Comparison of ENCODE assay signal across 9 mouse cellular contexts in genomic region chr6:72748421-72748820, GRCm38 (mm10). TPM values are rescaled to one million over a fixed set of nuclear protein-coding genes. Genes with fewer than 3 reads are reported as not detected.
DNase-seq lines count a peak whose midpoint lies in the region; ATAC-seq lines count a peak whose summit lies in the region.
"Had no signal": no experiment of that assay in that cellular context is flagged by ENCODE, and none has a peak within 500 bp of the region (broad histone marks: within the 10 kb centered on the region; RNA-seq: fewer than 3 reads in every experiment).

No protein-coding gene starts in this region.

- DNase-seq in forebrain, embryonic 10.5 days (ENCODE audit: extremely low spot score, low spot score): no peak
- no peak for DNase-seq in forebrain, embryonic 11.5 days (ENCODE audit: low spot score)
- DNase-seq in kidney, adult 11 months: no peak
- DNase-seq in adipocyte (ENCODE audit: low spot score): peak; percentile 40
- DNase-seq in testis, postnatal 10 days (ENCODE audit: low spot score): no peak
- DNase-seq in ovary, postnatal 36 days (ENCODE audit: low spot score): no peak
- DNase-seq: gastrocnemius, postnatal 25 days had no signal

- H3K36me3 ChIP-seq in forebrain, embryonic 10.5 days (replicated peaks): peaks cover 14% of the 10 kb centered on the region
- no peaks in the 10 kb centered on the region for H3K36me3 ChIP-seq in forebrain, embryonic 11.5 days (ENCODE audit: control insufficient read depth, insufficient read depth, low read length)
- H3K36me3 ChIP-seq in kidney, embryonic 16.5 days (ENCODE audit: insufficient read depth, low read length): no peaks in the 10 kb centered on the region
- H3K36me3 ChIP-seq in limb, embryonic 12.5 days: peaks cover 9% of the 10 kb centered on the region

- peaks cover 74% of the 10 kb centered on the region for H3K4me1 ChIP-seq in forebrain, embryonic 10.5 days
- H3K4me1 ChIP-seq in forebrain, embryonic 11.5 days (replicated peaks; ENCODE audit: control insufficient read depth, insufficient read depth, low read length): peaks cover 10% of the 10 kb centered on the region
- H3K4me1 ChIP-seq in kidney, embryonic 16.5 days (ENCODE audit: insufficient read depth, low read length): peaks cover 80% of the 10 kb centered on the region
- peaks cover 82% of the 10 kb centered on the region for H3K4me1 ChIP-seq in limb, embryonic 12.5 days (replicated peaks)

- H3K27me3 ChIP-seq in forebrain, embryonic 10.5 days (ENCODE audit: poor library complexity, severe bottlenecking): no peaks in the 10 kb centered on the region
- H3K27me3 ChIP-seq in forebrain, embryonic 11.5 days (ENCODE audit: control insufficient read depth, insufficient read depth, low read length): no peaks in the 10 kb centered on the region
- no peaks in the 10 kb centered on the region for H3K27me3 ChIP-seq in kidney, embryonic 16.5 days (ENCODE audit: insufficient read depth, low read length)
- no peaks in the 10 kb centered on the region for H3K27me3 ChIP-seq in limb, embryonic 12.5 days

- H3K4me2 ChIP-seq in forebrain, embryonic 11.5 days (ENCODE audit: low read depth, low read length, severe bottlenecking): no peak overlapping the region
- peak overlapping the region; percentile 27 for H3K4me2 ChIP-seq in kidney, embryonic 16.5 days (replicated peaks; ENCODE audit: low read depth, low read length)
- H3K4me2 ChIP-seq in limb, embryonic 12.5 days: peak overlapping the region; percentile 28

- peak overlapping the region; percentile 79 for H3K27ac ChIP-seq in forebrain, embryonic 10.5 days
- H3K27ac ChIP-seq in forebrain, embryonic 11.5 days (ENCODE audit: low read depth, low read length): no peak overlapping the region
- H3K27ac ChIP-seq in kidney, embryonic 16.5 days (ENCODE audit: low read length): peak overlapping the region; percentile 81
- peak overlapping the region; percentile 73 for H3K27ac ChIP-seq in limb, embryonic 12.5 days

- H3K9ac ChIP-seq in forebrain, embryonic 11.5 days (ENCODE audit: low read length): no peak overlapping the region
- H3K9ac ChIP-seq in kidney, embryonic 16.5 days (replicated peaks; ENCODE audit: low read length): peak overlapping the region; percentile 3; the same call in 1 of the 2 replicates
- no peak overlapping the region for H3K9ac ChIP-seq in limb, embryonic 12.5 days (replicated peaks)

- no peak overlapping the region for H3K4me3 ChIP-seq in forebrain, embryonic 10.5 days
- no peak overlapping the region for H3K4me3 ChIP-seq in forebrain, embryonic 11.5 days (ENCODE audit: low read depth, low read length)
- H3K4me3 ChIP-seq in kidney, embryonic 16.5 days (ENCODE audit: low read length): no peak overlapping the region
- no peak overlapping the region for H3K4me3 ChIP-seq in limb, embryonic 12.5 days (replicated peaks)

- 6% methylated on average over 2 of the region's 2 CpGs for WGBS in forebrain, embryonic 10.5 days
- WGBS in forebrain, embryonic 11.5 days: 6% methylated on average over 2 of the region's 2 CpGs
- WGBS in kidney, embryonic 16.5 days: 0% methylated on average over 2 of the region's 2 CpGs
- 3% methylated on average over 2 of the region's 2 CpGs for WGBS in limb, embryonic 12.5 days

- no peak for ATAC-seq in forebrain, embryonic 11.5 days (replicated peaks; ENCODE audit: low FRiP score)
- ATAC-seq in kidney, embryonic 16.5 days (ENCODE audit: low FRiP score, low TSS enrichment): peak; percentile 64; the same call in 1 of the 2 replicates
- ATAC-seq in limb, embryonic 12.5 days (ENCODE audit: insufficient number of reproducible peaks, insufficient read depth, low FRiP score, low TSS enrichment, low read depth): no peak

- H3K9me3 ChIP-seq in forebrain, embryonic 10.5 days: no peaks in the 10 kb centered on the region
- no peaks in the 10 kb centered on the region for H3K9me3 ChIP-seq in forebrain, embryonic 11.5 days (ENCODE audit: control insufficient read depth, low read length)
- no peaks in the 10 kb centered on the region for H3K9me3 ChIP-seq in kidney, embryonic 16.5 days (ENCODE audit: low read length)
- no peaks in the 10 kb centered on the region for H3K9me3 ChIP-seq in limb, embryonic 12.5 days

RNA-seq across cellular contexts. Expression of gene Tcf7l1, which starts 40.6 kb away (rescaled TPM):
- polyA plus RNA-seq in forebrain, embryonic 10.5 days (2016; fragmentation: Nextera tagmentation; extraction: Ambion mirVana): 32.9 and 33.8 TPM in 2 replicates
- polyA plus RNA-seq in forebrain, embryonic 11.5 days (2014; fragmentation: Nextera tagmentation; extraction: Ambion mirVana): 31.2 and 33.3 TPM in 2 replicates
- 31.5 and 35.6 TPM in 2 replicates for polyA plus RNA-seq in kidney, embryonic 16.5 days (2015; fragmentation: Nextera tagmentation; extraction: Ambion mirVana)
- 49.3 and 58.3 TPM in 2 replicates for polyA plus RNA-seq in limb, embryonic 12.5 days (2016; fragmentation: Nextera tagmentation; extraction: Ambion mirVana)
